In the genomic region with DNA sequence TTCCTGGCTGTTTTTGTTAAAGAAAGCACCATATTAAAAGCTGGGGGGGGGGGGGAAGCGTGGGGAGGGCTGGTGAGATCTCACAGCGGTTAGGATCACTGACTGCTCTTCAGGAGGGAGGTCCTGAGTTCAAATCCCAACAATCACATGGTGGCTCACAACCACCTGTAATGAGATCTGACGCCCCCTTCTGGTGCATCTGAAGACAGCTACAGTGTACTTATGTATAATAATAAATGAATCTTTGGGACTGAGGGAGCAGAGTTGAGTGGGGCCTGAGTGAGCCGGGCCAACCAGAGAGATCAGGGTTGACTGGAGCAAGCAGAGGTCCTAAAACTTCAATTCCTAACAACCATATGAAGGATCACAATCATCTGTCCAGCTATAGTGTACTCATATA, we compare ENCODE assay signal across 17 mouse cellular contexts. TPM values are rescaled to one million over a fixed set of nuclear protein-coding genes. Genes with fewer than 3 reads are reported as not detected.
DNase-seq lines count a peak whose midpoint lies in the region; ATAC-seq and TF ChIP-seq lines count a peak whose summit lies in the region.
"Had no signal": no experiment of that assay in that cellular context is flagged by ENCODE, and none has a peak within 500 bp of the region (broad histone marks: within the 10 kb centered on the region; RNA-seq: fewer than 3 reads in every experiment).

No protein-coding gene starts in this region.

- no peaks in the 10 kb centered on the region for H3K79me2 ChIP-seq in heart, adult 2 months (replicated peaks; ENCODE audit: control insufficient read depth, insufficient read depth, low read length)

- no peak for ATAC-seq in liver, embryonic 14.5 days (ENCODE audit: insufficient read depth)
- ATAC-seq: activated CD4-positive, CD25-positive, alpha-beta regulatory T cell, adult 4 months; forebrain, embryonic 13.5 days had no signal

- intact Hi-C loops in heart, adult 2 months (cut with DNase I) = no loop called here

- no peak for DNase-seq in heart, adult 2 months
- DNase-seq in heart, postnatal 4 days = no peak
- DNase-seq in liver, embryonic 14.5 days (ENCODE audit: low read depth in 3 of 3, low spot score in 3 of 3) = no peak
- DNase-seq in liver = no peak
- peak; percentile 4 for DNase-seq in urinary bladder, adult 2 months (ENCODE audit: low spot score)
- DNase-seq in urinary bladder, postnatal 10 days (ENCODE audit: low spot score) = no peak
- no peak for DNase-seq in left cerebral cortex, adult 9 months (ENCODE audit: low spot score in 2 of 2)
- DNase-seq: adrenal gland, postnatal 14 days; cerebellum, adult 11-12 months; heart, postnatal 10 days had no signal

- no peaks in the 10 kb centered on the region for H3K27me3 ChIP-seq in heart, adult 2 months (ENCODE audit: control insufficient read depth, insufficient read depth, low read length)
- no peaks in the 10 kb centered on the region for H3K27me3 ChIP-seq in liver, embryonic 14.5 days (ENCODE audit: control insufficient read depth, insufficient read depth, low read length)
- H3K27me3 ChIP-seq in small intestine, adult 2 months (ENCODE audit: control insufficient read depth, insufficient read depth, low read length) = no peaks in the 10 kb centered on the region
- H3K27me3 ChIP-seq: forebrain, embryonic 13.5 days; heart, embryonic 13.5 days; hindbrain, embryonic 15.5 days had no signal

- TF ChIP-seq EP300 in heart, adult 2 months (IDR thresholded peaks at IDR 0.05; ENCODE audit: insufficient read depth, low read depth, low read length) = no peak
- no peak for TF ChIP-seq EP300 in liver, embryonic 14.5 days (IDR thresholded peaks at IDR 0.05; ENCODE audit: low read depth)

- no peak overlapping the region for H3K4me3 ChIP-seq in heart, adult 2 months
- H3K4me3 ChIP-seq in liver, embryonic 14.5 days (ENCODE audit: insufficient read depth in 1 of 2, low read depth in 2 of 2, low read length in 2 of 2) = no peak overlapping the region
- H3K4me3 ChIP-seq in small intestine, adult 2 months (ENCODE audit: low read depth, low read length) = no peak overlapping the region
- H3K4me3 ChIP-seq: embryonic facial prominence, embryonic 10.5 days; forebrain, embryonic 13.5 days; heart, embryonic 13.5 days; hindbrain, embryonic 10.5 days; hindbrain, embryonic 15.5 days had no signal

- TF ChIP-seq CTCF in heart, adult 2 months (IDR thresholded peaks at IDR 0.05) = peak; percentile 40
- peak; percentile 14; the same call in 1 of the 2 replicates for TF ChIP-seq CTCF in liver, embryonic 14.5 days (IDR thresholded peaks at IDR 0.05; ENCODE audit: low read depth)
- peak; percentile 13; the same call in 1 of the 2 replicates for TF ChIP-seq CTCF in small intestine, adult 2 months (IDR thresholded peaks at IDR 0.05; ENCODE audit: extremely low read depth, insufficient read length, insufficient replicate concordance, low read depth, low read length)

- no peak overlapping the region for H3K4me2 ChIP-seq in liver, embryonic 14.5 days (ENCODE audit: low read depth)
- H3K4me2 ChIP-seq: forebrain, embryonic 13.5 days; heart, embryonic 13.5 days; hindbrain, embryonic 15.5 days had no signal

- peaks cover 9% of the 10 kb centered on the region for H3K36me3 ChIP-seq in heart, adult 2 months (ENCODE audit: control insufficient read depth, insufficient read depth, low read length)
- no peaks in the 10 kb centered on the region for H3K36me3 ChIP-seq in liver, embryonic 14.5 days (replicated peaks; ENCODE audit: control insufficient read depth, insufficient read depth, low read depth)
- no peaks in the 10 kb centered on the region for H3K36me3 ChIP-seq in small intestine, adult 2 months (ENCODE audit: control insufficient read depth, insufficient read depth, low read length)
- H3K36me3 ChIP-seq: embryonic facial prominence, embryonic 10.5 days; heart, embryonic 13.5 days; hindbrain, embryonic 10.5 days; hindbrain, embryonic 15.5 days had no signal

- WGBS in heart, adult 2 months = 92% methylated on average over 4 of the region's 4 CpGs
- 73% methylated on average over 4 of the region's 4 CpGs for WGBS in liver, embryonic 14.5 days (ENCODE audit: insufficient replicate concordance)
- WGBS in small intestine, adult 2 months = 90% methylated on average over 4 of the region's 4 CpGs

- no peak for TF ChIP-seq POLR2A in heart, adult 2 months (IDR thresholded peaks at IDR 0.05; ENCODE audit: insufficient read depth, low read depth, low read length)
- no peak for TF ChIP-seq POLR2A in small intestine, adult 2 months (IDR thresholded peaks at IDR 0.05; ENCODE audit: low read depth, low read length)

- H3K27ac ChIP-seq in heart, adult 2 months = no peak overlapping the region
- no peak overlapping the region for H3K27ac ChIP-seq in liver, embryonic 14.5 days
- H3K27ac ChIP-seq in small intestine, adult 2 months (ENCODE audit: insufficient read depth, low read depth, low read length) = no peak overlapping the region
- H3K27ac ChIP-seq: embryonic facial prominence, embryonic 10.5 days; forebrain, embryonic 13.5 days; heart, embryonic 13.5 days; hindbrain, embryonic 15.5 days had no signal

- H3K9ac ChIP-seq in heart, adult 2 months (ENCODE audit: low read depth, low read length) = no peak overlapping the region
- H3K9ac ChIP-seq in liver, embryonic 14.5 days (replicated peaks) = no peak overlapping the region
- H3K9ac ChIP-seq: forebrain, embryonic 13.5 days; heart, embryonic 13.5 days; hindbrain, embryonic 15.5 days had no signal

- no peaks in the 10 kb centered on the region for H3K9me3 ChIP-seq in liver, embryonic 14.5 days (ENCODE audit: control insufficient read depth, low read length)
- H3K9me3 ChIP-seq: embryonic facial prominence, embryonic 10.5 days; forebrain, embryonic 13.5 days; heart, embryonic 13.5 days; hindbrain, embryonic 10.5 days; hindbrain, embryonic 15.5 days had no signal

- H3K4me1 ChIP-seq in heart, adult 2 months (ENCODE audit: control insufficient read depth, insufficient read depth, low read length) = peaks cover 24% of the 10 kb centered on the region
- no peaks in the 10 kb centered on the region for H3K4me1 ChIP-seq in liver, embryonic 14.5 days (replicated peaks; ENCODE audit: control insufficient read depth in 2 of 2, insufficient read depth in 2 of 2, low read length in 1 of 2)
- H3K4me1 ChIP-seq in small intestine, adult 2 months (ENCODE audit: control insufficient read depth, insufficient read depth, insufficient read length, low read length) = no peaks in the 10 kb centered on the region; the same call in 1 of the 2 replicates
- H3K4me1 ChIP-seq: hindbrain, embryonic 15.5 days had no signal

RNA-seq across cellular contexts. Expression of a gene that starts 12.0 kb away (rescaled TPM):
- 100 to 1,000 TPM; 126 to 148 TPM for total RNA-seq in heart, adult 2 months (2021)
- polyA plus RNA-seq in heart, adult 2 months (2012; rRNA removed) = 60.6 and 123 TPM in 2 replicates
- 100 to 1,000 TPM; 226 to 240 TPM for total RNA-seq in heart, postnatal 4 days (2021)
- polyA plus RNA-seq in liver, embryonic 14.5 days (2012; rRNA removed) = 3.2 and 3.5 TPM in 2 replicates
- polyA plus RNA-seq in liver, embryonic 14.5 days (2014; fragmentation: Nextera tagmentation; extraction: Ambion mirVana) = 3.5 and 4.0 TPM in 2 replicates
- polyA plus RNA-seq in urinary bladder, adult 2 months (2012; rRNA removed) = 66.3 and 86.7 TPM in 2 replicates
- 10.0 and 12.0 TPM in 2 replicates for polyA plus RNA-seq in small intestine, adult 2 months (2012; rRNA removed)
